Mouse (Mus musculus): ENCODE results near the gene Nufip1.

Nufip1 gene

GRCm38 (mm10) chr14:76110396-76111221 is at the start of gene Nufip1, which contains the start of gene Gpalpp1:
Gene Nufip1, plus strand, starts transcription at chr14:76110891.
Gene Gpalpp1, minus strand, starts transcription at chr14:76110760.
- peak; percentile 85 for DNase-seq (ENCODE audit: low spot score in 2 of 2)

DNA sequence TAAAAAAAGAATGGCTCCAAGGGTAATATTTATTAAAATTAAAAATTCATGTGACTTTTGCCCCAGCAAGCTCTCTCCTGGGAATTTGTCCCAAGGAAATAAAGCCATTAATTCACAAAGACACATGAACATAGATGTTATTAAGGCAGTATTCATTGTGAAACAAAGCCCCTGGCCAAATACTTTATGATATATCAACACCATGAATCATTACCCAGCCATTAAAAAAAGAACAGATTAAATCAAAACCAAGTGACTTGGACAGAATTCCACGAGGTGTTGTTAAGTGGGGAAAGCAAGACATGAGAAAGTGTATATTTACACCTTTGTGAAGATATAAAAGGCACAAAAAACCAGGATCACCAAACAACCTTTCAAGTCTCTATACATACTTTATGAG is 43.5 kb upstream of the Nufip1 start:
- no peak for DNase-seq (ENCODE audit: low spot score in 2 of 2)

DNA sequence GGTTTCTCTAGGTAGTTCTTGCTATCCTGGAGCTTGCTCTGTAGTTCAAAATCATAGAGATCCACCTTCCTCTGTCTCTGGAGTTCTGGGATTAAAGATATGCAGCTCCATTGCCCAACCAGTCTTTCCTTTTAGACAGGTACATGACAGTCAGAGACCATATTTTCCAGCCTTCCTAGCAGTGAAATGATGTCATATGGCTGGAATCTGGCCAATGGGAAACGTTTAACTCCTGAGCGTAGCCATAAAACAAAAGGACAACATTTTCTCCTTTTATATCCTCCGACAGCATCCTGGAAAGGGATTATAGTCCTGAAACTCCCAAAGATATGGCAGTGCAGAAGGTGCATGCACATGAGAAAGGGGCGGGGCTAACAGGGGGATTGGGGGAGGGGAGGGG is 42.4 kb upstream of the Nufip1 start:
- no peak for DNase-seq (ENCODE audit: low spot score in 2 of 2)

GRCm38 (mm10) chr14:76069296-76069695 is 41.4 kb upstream of the Nufip1 start:
- no peak for DNase-seq (ENCODE audit: low spot score in 2 of 2)

DNA sequence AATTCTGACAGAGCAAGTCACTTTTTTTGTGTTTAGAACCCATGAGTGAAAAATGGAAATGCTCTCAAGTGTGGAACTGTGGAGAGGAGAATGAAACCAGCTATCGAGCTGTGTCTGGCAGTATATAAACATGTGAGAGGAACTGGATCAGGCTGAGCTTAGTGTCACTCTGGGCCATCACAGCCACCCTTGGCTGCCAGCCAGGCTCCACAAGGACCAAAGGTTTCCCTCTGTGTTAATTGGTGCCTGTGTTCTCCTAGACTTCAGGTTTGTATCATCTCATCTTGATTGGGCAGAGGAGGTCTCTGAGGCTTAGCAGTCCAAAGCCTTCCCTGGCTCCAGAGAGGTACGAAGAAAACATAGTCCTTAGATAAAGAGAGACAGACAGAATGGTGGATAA is 38.1 kb upstream of the Nufip1 start:
- DNase-seq (ENCODE audit: low spot score in 2 of 2), result no peak

GRCm38 (mm10) chr14:76074206-76074605 is 36.5 kb upstream of the Nufip1 start:
- DNase-seq (ENCODE audit: low spot score in 2 of 2), result no peak

DNA sequence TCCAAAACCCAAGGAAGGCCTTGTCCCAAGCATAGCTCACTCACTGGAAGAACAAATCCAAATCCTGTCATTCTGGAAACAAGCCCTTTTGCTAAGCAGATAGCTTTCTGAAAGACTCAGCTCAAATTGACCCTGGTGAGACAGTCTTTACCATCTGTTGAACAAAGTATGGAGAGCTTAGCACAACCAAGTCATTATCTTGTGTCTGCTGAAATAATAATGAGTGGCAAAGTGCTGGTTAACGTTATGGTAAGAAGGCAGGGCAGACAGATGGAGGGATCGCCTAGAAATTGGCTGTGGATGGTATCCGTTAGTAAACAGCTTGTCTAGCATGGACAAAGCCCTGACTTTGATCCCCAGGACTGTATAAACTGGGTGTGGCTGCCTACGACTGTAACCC is 35.0 kb upstream of the Nufip1 start:
- no peak for DNase-seq (ENCODE audit: low spot score in 2 of 2)

DNA sequence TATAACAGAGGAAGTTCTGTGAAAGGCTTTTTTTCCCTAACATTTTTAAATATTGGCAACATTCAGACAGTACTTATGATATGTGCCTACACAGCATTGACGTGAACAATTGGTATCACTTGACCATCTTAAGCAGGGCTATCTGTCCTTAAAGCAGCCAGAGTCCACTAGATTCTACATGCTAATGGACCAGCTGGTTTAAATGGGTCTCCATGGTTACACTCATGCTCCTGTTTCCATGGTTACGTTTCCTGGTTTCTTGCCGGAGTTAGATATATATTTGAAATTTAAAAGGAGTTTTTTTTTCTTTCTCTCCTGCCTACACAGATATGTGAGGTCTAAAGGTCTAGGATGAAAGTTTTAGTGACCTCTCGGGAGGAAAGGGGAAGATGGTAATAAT is 34.1 kb upstream of the Nufip1 start:
- no peak for DNase-seq (ENCODE audit: low spot score in 2 of 2)

GRCm38 (mm10) chr14:76077088-76077491 is 33.6 kb upstream of the Nufip1 start:
- DNase-seq (ENCODE audit: low spot score in 2 of 2), result peak; percentile 29 to 45

- DNase-seq (ENCODE audit: low spot score in 2 of 2), result no peak
Measured at GRCm38 (mm10) chr14:76081451-76081850, 29.2 kb upstream of the Nufip1 start.

- DNase-seq (ENCODE audit: low spot score in 2 of 2), result no peak
Measured at GRCm38 (mm10) chr14:76082086-76082636, 28.5 kb upstream of the Nufip1 start.

- DNase-seq (ENCODE audit: low spot score in 2 of 2), result no peak
Measured at GRCm38 (mm10) chr14:76084188-76084587, 26.5 kb upstream of the Nufip1 start.

GRCm38 (mm10) chr14:76097244-76097643 is 13.4 kb upstream of the Nufip1 start:
- DNase-seq (ENCODE audit: low spot score in 2 of 2), result no peak

DNA sequence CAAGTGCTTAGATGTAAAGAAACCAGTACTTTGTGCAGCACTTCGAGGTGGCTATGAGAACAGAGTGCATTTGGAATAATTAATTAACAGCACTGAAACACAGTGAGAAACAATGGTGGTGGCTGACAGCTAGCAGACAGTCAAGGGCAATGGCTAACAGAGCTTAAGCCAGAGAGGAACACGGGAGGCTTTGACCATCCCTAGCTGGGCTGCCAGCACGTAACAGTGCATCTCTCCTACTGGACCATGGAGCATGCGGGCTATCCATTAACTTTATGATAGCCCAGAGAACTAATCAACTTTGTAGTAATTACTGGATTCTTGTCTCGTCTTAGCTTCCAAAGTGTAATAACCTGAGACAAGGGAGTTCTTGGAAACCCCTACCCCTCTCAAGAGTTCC is 12.9 kb upstream of the Nufip1 start:
- DNase-seq (ENCODE audit: low spot score in 2 of 2), result no peak

DNA sequence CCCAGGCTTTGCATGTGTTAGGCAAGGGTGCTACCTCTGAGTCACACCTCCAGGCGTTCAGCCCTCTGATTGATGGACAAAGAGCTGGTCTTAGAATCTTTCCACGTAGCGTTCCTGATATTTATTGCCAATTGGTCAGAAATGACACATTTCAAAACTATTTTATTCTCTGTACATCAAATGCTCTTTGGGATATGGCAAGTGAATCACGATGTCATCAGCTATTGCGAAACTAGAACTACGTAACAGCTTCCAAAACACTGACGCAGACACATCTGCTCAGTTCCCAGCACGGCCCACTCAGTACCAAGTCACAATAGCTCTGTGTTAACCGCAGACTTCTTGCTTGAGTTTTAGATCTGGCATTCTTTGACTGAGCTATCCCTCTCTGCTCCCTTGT is 11.1 kb upstream of the Nufip1 start:
- DNase-seq (ENCODE audit: low spot score in 2 of 2), result no peak

DNA sequence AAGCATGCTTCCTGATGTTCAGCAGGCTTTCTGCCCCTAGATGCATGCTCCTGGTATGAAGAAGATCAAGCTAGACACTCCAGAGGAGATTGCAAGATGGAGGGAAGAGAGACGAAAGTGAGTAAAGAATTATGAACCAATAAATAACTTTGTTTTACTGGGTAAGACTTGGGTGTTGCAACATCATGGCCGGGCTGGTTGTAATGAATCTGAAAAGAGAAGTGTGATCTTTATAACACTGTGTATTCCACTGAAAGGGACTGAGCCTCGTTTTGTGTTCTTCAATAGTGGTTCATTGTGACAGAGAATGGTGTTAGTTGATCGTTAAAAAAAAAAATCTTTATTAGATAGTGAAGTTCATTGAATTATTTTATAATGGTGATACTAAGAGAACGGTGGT is 5.1 kb downstream of the Nufip1 start:
- DNase-seq (ENCODE audit: low spot score in 2 of 2), result no peak

DNA sequence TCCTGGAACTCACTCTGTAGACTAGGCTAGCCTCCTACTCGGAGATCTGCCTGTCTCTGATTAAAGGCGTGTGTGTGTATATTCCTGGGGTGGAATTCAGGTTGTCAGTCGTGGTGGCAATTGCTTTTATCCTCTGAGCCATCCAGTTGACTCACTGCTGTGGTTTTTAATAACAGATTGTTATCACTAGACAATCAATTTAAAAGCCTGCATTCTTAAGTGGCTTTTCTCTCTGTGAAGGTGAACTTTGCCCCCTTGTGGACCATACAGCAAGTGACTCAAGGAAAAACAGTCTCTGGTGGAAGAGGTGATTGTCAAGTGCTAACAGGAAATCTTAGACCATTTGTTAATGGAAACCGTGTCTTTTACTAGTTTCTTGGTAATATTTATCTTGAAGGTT is 8.3 kb downstream of the Nufip1 start:
- DNase-seq (ENCODE audit: low spot score in 2 of 2), result no peak

DNA sequence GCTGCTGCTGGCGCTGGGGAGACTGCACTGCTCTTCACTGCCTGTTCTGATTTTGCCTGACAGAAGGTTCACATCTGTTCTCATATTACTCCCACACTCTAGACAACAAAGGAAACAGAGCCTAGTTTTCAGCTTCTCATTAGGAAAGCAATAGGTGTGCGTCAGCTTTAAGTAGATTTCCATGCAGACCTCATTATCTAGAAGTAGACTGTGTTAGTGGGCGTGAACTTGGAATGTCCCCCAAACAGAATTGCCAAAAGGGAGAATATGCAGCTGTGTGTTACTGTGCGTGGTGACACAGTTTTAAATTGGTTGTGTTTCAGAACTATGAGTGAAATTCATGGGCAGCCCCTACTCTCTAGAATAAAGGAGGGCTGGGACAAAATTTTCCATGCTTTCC is 9.8 kb downstream of the Nufip1 start:
- DNase-seq (ENCODE audit: low spot score in 2 of 2), result peak in 1 of 2 experiments; percentile 18

- peak; percentile 6 to 30 for DNase-seq (ENCODE audit: low spot score in 2 of 2)
Measured at GRCm38 (mm10) chr14:76121901-76122662, 11.4 kb downstream of the Nufip1 start.

GRCm38 (mm10) chr14:76122663-76123058 is 12.0 kb downstream of the Nufip1 start:
- no peak for DNase-seq (ENCODE audit: low spot score in 2 of 2)

DNA sequence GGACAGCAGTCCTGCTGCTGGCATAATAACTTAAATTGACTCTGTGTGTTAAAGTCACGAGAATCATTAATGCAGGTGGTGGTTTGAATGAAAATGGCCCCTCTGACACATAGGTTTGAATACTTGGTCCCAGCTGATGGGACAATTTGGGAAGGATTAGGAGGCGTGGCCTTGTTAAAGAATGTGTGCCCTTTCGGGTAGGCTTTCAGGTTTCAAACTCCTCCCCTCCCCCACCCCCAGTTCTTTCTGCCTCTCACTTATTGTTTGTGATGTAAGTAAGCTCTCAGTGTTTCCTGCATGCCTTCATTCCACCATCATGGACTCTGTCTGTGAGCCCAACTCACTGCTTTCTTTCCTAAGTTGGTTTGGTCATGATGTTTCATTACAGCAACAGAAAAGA is 16.6 kb downstream of the Nufip1 start:
- no peak for DNase-seq (ENCODE audit: low spot score in 2 of 2)

- no peak for DNase-seq (ENCODE audit: low spot score in 2 of 2)
Measured at GRCm38 (mm10) chr14:76128174-76128573, 17.5 kb downstream of the Nufip1 start.

DNA sequence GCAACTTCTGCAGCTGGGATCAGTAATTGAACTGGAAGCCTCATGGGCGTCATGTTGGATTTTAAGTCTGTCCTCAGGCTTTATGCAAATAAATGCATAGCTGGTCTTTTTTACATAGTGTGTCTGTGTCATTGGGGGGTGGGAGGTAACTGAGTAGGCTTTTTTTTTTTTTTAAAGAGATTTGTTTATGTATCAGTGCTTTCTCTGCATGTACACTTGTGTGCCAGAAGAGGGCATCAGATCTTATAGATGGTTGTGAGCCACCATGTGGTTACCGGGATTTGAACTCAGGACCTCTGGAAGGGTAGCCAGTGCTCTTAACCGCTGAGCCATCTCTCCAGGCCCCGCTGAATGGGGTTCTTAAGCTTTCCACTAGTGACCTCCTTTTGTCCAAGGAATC is 24.3 kb downstream of the Nufip1 start:
- no peak for DNase-seq (ENCODE audit: low spot score in 2 of 2)
